Mouse (Mus musculus): ENCODE results near the gene Leng8. TPM values are rescaled to one million over a fixed set of nuclear protein-coding genes. Genes with fewer than 3 reads are reported as not detected.

Gene Leng8
- total RNA-seq, 2 experiments from 2014 or later, result 32.2 to 34.8 TPM

DNA sequence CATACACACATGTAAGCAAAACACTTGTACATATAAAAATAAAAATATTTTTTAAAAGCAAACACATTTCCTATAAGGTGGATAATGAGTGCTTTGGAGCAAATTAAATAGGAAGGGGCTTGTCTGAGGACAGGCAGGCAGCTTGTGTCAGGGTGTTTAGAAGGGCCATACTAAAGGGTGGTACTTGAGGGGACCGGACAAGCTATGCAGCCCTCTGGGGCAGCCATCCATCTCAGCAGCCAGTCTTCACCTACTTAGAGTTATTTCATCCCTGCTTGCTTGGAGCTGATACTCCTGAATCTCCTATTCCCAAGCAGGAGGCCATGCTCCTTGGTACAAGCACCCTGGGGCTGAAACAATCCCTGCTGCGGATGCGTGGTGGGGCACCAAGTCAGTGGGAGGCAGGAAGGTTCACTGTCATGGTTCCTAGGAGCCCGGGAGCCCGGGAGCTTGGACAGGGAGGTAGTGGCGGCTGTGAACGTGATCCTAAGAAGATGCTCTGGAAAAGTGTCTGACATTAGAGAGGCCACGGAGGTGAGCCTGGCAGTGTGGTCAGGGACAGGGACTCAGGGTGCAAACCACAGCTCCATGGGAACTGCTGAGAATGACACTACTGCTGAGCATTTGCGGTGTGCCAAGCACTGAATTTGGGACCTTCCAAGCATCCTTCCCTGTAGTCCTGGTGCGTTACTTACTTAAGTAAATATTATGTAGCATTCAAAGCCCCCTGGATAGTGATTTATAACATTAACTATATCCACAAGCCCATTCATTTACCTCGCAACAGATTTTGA, 9.7 kb upstream of the Leng8 start:
- no peak for DNase-seq

DNA sequence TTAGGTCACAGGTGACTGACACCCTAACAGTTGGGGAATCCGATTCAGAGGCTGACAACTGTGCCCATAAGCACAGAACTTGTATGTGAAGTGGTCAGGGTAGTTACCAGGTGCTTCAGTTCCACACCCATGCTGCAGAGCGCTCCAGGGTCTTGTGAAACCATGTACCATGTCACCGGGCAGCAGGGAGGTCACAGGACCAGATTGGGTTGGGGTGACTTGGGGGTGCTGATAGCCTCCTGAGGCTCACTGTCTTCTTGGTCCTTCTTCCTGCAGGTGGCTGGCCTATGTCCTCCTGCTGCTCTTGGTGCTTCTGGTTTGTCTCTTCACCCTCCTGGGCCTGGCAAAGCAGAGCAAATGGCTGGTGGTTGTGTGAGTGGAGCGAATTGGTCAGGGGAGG, 8.9 kb upstream of the Leng8 start:
- DNase-seq, result no peak

DNA sequence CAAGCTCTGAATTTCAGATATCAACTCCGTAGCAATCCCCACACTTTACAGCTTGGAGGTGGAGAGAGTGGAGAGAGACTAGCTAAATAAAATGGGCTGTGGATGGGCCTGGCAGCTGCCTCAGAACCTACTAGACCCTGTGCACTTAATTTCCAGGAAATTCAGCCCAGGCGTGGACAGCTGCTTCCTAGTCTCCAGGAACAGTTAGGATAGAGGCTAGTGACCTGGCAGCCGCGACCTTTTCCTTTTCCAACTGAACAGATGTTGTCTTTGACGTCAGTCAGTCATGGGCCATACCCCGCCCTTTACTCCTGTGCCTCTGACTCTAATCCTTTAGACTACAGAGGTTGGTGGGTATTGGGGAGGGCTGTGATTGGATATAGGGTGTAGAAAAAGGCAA, 8.0 kb upstream of the Leng8 start:
- peak; percentile 62 for DNase-seq

DNA sequence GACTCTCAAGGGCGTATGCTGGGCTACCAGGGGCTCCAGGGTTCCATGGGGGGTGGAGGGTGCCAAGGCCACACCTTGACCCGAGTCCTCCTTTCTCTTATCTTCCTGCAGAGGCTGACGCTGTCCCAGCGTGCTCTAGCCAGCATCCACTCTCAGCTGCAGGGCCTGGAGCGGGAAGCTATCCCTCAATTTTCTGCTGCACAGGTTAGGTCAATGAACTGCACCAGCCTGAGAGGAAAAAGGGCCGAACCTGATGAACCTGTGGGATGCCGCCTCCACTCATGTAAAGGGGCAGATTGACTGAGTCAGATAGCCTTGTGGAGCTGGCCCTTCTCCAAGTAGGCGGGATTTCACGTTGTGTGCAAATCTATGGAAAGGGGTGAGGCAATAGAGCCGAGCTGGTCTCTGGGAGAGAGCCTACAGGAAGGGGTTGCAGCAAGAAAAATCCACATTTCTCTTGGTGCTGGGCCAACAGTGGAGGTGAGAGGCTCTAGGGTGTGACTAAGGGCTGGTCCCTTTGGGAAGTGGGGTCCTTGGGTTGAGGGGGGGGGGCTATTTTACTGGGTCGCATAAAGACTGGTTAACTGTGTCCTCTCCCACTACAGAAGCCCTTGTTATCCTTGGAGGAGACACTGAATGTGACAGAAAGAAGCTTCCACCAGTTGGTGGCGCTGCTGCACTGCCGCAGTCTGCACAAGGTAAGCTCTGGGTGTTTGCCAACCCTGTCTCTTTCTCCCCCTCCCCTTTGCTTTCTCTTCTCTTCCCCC, 6.0 kb upstream of the Leng8 start:
- peak; percentile 38 for DNase-seq

DNA sequence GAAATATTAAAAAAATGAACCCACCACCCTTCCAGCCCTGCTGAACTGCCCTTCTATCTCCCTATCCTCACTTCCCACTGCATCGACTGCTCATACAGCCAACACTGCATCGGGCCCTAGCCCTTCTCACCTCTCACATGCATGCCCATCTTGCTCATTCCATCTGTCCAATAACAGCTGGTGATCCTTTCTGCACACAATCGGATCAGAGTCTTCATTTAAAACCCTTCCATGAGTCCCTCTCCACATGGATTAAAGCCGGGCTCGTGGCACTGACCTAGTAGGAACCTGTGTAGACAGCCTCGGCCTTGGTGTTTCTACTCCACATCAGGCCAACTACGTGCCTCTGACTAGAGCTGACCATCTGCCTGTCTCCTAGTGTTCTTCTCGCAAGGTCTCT, 4.9 kb upstream of the Leng8 start:
- no peak for DNase-seq

DNA sequence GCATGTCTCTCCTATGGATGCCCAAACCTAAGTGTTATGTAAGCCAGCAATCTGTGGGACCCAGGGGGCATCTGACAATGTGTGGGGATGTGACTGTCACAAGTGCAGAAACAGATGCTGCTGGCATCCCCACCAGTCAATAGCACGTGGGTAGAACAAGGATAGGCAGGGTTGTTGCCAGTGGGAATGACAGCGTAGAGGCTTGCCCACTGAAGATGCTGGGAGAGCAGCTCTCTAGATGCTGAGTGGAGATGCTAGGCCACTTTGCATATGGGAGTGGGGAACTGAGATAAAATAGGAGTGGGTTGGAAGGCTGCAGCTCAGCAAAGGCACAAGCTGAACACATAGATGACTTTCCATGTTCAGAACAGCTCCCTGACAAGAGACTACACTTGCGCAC, 4.3 kb upstream of the Leng8 start:
- no peak for DNase-seq

DNA sequence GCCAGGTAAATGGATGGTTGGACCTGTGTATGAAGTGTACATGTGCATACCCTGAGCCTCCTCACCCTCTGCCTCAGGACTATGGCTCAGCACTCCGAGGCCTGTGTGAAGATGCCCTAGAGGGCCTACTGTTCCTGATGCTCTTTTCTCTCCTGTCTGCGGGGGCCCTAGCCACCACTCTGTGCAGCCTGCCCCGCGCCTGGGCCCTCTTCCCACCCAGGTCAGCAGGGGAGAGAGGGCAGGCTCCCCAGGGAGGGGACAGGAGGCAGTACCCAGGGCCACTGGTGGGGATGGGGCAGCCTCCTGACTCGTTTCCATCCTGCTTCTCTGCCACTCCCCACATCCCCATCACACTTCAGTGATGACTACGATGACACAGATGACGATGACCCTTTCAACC, 3.8 kb upstream of the Leng8 start:
- DNase-seq, result no peak

DNA sequence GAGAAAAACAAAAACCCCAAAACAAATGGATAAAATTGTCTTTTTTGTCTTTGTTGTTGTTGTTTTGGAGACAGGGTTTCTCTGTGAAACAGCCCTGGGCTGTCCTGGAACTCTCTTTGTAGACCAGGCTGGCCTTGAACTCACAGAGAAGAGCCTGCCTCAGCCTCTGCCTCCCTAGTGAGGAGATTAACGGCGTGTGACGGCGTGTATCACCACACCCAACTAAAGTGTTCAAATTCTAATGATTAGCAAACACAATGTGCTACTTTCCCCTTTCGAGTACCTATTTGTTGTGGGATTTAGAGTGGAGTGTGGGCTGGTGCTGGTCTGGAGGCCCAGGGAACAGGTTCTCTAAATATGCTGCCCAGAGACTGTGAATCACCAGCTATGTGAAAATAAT, 1.9 kb upstream of the Leng8 start:
- no peak for DNase-seq

DNA sequence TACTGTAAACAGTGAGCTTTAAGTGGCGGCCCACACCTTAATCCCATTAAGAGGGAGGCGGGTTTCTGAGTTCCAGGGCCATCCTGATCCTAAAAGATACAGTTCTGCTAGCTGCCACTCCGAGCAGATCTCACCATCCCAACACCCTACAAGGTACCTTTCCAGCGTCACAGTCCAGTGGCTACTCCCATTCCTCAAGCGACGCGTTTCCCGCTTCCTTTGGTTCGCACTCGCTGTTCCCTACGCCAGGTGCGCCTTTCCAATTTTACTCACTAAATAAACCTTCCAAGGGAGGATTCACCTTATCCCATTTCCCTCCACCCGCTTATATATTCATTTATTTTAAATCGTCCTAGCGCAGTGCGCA, 452 bp upstream of the Leng8 start:
- DNase-seq, result no peak

DNA sequence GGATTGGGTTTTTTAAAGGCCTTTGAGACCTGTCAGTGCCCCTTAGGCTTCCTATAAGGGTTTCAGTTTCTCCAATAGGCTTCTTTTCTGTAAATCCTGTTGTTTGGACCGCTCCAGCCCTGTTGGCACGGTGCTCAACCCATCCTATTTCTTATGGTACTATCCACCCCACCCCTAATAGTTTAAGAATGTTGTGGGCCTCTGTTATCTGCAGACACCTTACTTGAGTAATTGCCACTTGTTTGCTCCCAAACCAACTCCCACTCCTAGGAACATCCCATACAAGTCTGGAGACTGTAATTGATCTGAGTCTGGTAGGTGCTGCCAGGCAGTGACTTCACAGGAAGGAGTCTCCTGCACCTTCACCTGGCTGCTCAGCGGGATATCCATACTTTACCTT, 907 bp downstream of the Leng8 start:
- DNase-seq, result no peak

DNA sequence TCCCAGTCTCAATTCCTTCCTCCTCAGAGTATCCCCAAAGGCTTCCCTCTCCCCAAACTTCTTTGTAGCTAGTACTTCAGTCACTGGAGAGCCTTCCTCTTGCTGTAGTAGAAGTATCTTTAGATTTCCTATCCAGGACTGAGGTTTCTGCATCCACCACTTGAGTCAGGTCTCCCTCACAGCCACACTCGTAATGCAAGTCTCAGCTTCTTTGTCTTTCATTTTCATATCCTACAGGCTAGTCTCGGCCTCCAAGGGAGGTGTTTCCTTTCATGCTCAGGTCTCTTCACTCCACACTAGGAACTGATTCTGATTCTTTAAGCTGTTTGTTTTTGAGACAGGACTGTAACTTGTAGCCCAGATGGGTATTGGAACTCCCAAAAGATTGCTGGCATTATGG, 1.3 kb downstream of the Leng8 start:
- DNase-seq, result no peak

DNA sequence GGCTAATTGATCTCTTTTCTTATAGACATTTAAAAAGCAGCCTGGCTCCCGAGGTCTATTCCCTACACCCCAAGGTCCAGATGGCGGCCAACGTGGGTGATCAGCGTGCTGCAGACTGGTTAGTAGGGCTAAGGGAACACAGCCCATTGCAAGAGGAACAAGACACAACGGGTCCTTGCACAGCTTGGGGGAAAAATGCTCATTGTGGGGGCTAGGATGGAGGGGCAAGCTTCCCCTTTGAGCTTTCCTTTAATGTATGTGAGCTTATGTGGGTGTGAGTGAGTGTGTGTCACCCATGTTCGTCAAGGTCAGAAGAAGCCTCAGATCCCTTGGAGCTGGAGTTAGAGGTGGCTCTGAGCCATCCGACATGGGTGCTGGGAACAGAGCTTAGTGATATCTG, 1.8 kb downstream of the Leng8 start:
- no peak for DNase-seq

DNA sequence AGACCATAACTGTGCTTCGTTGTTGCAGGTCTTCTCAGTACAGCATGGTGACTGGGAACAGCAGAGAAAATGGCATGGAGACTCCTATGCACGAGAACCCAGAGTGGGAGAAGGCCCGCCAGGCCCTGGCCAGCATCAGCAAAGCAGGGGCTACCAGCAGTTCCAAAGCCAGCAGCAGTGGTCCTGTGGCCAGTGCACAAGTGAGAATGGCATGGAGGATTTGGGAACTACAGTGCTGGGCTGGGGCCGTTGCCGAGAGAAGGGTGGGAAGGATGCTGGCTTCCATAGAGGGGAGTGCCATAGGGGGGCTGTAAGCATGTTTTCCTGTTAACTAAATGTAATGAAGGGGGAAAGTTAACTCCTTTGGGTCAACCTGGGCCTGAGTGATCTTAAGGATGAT, 2.6 kb downstream of the Leng8 start:
- no peak for DNase-seq

DNA sequence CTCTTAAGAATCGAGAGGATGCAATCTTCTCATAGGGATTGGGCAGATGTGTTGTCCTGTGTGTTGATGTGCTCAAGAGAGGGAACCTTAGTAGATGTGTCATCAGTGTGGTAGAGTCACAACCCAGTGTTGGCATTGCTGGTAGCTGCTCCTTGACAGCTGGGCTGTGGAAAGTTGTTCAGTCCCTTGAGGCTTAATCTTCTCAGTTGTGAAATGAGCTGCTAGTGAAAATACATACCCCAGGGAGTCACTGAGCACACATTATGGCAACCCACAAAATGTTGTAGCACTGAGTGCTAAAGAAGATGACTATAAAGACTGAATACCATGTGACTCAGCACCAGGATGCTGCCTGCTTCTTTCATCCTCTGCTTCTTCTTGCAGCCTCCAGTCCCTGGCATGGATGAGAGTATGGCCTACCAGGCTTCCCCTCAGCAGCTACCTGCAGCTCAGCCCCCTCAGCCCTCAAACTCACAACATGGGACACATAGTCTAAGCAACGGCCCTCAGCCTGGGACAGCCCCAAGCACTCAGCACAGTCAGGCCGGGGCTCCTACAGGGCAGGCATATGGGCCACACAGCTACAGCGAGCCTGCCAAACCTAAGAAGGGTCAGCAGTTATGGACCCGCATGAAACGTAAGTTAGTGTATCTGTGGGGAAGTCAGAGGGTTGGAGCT, 4.9 kb downstream of the Leng8 start:
- DNase-seq, result no peak

DNA sequence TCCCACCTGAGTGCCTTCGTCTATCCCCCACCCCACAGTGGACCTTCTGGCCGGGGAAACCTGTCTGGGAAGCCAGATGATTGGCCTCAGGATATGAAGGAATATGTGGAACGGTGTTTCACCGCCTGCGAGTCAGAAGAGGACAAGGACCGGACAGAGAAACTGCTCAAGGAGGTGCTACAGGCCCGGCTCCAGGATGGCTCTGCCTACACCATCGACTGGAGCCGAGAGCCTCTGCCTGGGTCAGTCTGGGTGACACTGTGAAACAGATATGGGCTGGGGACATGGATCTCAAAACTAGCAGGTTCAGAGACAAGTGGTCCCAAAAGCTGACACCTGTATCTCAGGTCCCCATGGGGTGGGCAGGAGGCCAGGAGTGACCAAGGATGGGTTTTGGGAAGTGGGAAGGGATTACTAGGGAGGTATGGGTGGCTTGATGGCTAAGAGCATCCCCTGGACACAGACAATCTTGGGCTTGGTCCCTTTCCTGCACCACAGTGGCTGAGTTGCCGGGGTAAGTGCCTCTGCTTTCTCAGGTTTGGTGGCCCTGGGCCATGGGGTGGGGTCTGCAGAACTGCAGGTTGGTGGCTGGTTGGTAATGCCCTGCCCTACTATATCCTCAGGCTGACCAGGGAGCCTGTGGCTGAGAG, 6.1 kb downstream of the Leng8 start:
- no peak for DNase-seq

DNA sequence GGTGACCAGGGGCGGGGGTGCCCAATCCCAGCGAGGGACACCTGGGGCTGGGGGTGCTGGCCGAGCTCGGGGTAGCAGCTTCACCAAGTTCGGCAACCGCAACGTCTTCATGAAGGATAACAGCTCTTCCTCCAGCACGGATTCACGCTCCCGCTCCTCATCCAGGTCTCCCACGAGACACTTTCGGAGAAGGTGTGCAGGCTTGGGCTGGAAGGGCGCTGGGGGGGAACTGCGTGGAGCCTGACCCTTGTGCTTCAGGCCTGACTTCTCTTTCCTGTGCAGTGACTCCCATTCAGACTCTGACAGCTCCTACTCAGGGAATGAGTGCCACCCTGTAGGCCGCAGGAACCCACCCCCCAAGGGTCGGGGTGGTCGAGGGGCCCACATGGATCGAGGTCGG, 6.7 kb downstream of the Leng8 start:
- no peak for DNase-seq

DNA sequence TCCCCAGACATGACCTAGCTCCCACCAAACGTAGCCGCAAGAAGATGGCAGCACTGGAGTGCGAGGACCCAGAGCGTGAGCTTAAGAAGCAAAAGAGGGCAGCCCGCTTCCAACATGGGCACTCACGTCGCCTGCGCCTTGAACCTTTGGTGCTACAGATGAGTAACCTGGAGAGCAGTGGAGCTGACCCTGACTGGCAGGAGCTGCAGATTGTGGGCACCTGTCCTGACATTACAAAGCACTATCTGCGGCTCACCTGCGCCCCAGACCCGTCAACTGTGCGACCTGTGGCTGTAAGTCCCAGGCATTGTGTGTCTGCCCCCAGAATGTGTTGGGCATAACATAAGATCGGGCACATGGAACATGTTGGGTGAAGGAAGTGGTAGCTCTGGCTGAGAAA, 7.2 kb downstream of the Leng8 start:
- no peak for DNase-seq

DNA sequence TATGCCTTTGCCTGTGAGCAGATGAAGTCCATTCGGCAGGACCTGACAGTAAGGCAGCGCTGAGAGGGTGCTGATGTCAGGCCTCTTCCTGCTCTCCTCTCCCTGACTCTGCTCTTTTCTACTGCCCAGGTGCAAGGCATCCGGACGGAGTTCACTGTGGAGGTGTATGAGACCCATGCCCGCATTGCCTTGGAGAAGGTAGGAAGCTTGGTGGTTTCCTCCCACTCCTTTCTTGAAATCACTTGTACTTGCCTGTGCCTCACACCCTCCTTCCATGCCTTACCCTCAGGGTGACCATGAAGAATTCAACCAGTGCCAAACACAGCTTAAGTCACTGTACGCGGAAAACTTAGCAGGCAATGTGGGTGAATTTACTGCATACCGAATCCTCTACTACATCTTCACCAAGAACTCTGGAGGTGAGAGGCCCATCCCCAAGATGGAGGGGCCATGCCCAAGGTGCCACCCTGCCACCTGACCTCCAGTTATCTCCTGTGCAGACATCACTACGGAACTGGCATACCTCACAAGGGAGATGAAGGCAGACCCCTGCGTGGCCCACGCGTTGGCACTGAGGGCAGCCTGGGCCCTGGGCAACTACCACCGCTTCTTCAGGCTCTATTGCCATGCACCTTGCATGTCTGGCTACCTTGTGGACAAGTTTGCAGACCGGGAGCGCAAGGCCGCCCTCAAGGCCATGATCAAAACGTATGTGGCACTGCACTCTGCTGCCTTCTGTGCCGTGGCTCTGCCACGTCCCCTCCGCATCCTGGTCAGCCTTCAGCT, 8.1 kb downstream of the Leng8 start:
- DNase-seq, result no peak

DNA sequence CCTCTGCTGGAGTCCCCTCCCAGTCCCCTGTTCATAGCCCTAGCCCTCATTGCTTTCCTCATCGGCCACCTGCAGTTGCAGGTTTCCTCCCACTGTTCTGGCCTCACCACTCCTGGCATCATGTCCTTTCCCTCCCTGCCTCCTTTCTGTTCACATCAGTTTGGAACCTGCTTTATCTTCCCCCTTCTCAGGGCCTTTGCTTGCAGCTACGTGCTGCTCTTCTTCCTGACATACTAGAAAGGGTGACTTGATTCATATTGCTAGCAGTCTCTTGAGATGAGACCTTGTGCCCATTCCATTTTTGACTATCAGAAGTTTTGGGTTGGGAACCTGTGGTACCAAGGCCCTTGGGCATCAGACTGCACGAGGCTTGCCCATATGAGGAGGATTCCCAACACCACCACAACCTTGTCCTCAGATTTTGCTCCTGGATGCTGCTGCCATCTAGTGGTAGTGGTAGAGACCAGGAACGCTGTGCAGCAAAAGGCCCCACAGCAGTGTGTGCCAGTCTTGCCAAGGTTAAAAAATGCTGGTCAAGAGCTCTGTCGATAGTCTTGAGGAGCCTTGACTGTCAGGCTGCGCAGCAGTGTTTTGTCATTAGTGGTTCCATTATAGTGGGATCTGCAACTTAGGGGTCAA, 8.8 kb downstream of the Leng8 start:
- DNase-seq, result peak; percentile 31

DNA sequence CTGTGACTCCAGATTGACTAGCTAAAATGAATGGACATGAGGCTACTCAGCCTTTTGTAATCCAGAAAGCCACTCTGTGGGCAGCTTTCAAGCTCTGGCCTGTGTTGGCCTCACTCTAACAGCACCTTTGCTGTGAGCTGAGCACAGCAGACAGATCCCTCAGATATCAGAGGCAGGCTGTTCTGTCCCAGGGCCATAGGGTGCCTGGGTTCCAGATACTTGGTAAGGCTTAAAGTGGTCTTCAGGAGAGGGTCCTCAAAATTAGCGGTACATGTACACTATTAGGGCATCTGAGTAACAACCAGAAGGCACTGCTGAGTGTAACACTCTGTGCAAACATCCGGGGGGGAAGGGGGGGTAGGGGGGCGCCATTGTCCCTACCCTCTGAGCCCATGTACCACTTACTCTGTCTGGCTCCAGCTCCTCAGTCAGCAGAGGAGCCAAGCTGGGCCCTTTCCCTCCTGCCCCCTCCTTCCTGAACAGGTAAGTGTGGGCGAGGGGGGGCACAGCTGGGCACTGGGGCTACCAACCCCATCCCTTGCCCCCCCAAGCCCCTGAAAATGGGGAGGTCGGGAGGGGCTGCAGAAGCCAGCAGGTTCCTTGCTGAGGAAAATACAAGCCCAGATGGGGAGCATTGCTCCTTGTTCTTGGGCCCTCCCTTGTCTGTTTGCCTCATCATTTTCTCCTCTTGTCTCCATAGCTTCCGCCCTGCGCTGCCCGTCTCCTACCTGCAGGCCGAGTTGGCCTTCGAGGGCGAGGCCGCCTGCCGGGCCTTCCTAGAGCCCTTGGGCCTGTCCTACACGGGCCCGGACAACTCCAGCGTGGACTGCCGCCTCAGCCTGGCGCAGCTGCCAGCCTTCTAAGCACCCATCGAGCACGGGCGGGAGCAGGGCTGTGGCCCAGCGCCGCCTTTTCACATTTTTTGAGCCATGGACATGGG, 9.7 kb downstream of the Leng8 start:
- no peak for DNase-seq
